Mouse (Mus musculus): ENCODE measurements at regions not wholly inside any gene's neighbourhood (a gene's known extent, or its start where the extent isn't known, plus 50 kb on each side); places are given as distances from the start of the nearest gene placed in this dataset.

- DNase-seq (ENCODE audit: low read depth, low spot score): no peak
These were observed 261.1 kb upstream of the Kcnq5 start for GRCm38 (mm10) chr1:22222836-22223235.

- DNase-seq (ENCODE audit: low read depth, low spot score): no peak
These were observed 250.1 kb upstream of the Kcnq5 start for GRCm38 (mm10) chr1:22211795-22212194.

DNA sequence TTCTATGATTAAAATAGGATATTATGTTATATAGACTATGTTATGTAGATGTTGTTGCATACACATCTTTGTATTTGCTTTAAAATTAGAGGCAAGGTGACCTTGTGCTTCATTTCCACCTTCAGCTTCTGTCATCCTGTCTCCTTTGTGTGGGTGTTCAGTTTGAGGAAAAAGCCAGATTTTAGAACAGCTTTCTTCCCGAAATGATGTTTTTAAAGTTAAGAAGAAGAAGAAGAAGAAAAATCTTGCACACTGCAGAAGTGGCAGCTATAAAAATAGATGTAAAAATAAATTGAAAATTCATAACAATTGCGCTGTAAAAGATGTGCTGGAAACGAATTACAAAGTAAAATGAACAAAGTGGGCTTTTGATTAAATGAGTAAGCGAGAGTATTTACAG, 249.5 kb upstream of the Kcnq5 start:
- no peak for DNase-seq (ENCODE audit: low read depth, low spot score)

- DNase-seq (ENCODE audit: low read depth, low spot score): no peak
These were observed 248.9 kb upstream of the Kcnq5 start for GRCm38 (mm10) chr1:22210621-22211020.

- no peak for DNase-seq (ENCODE audit: low read depth, low spot score)
These were observed 246.5 kb upstream of the Kcnq5 start for GRCm38 (mm10) chr1:22208287-22208686.

DNA sequence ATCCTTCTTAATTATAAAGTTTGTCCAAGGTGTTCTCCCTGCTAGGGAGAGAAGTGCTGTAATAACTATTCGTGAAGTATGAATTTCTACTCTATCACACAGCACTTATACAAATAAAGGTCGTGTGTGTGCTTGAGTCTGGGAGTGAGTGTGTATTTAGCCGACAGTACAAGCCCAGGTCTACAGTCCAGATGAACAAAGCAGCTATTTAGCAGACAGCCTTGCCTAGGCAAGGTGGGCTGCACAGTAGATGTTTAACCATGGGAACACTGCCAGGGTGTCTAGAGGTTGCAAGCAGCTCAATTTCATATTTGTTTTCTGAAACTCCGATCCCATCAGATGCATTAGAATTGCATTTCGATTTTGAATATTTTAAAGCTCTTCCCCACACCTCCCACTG, 245.2 kb upstream of the Kcnq5 start:
- no peak for DNase-seq (ENCODE audit: low read depth, low spot score)

GRCm38 (mm10) chr1:22167621-22168181, 206.0 kb upstream of the Kcnq5 start:
- DNase-seq (ENCODE audit: low read depth, low spot score): no peak

GRCm38 (mm10) chr1:22136571-22137122, 174.9 kb upstream of the Kcnq5 start:
- no peak for DNase-seq (ENCODE audit: low read depth, low spot score)

GRCm38 (mm10) chr1:22118266-22118772, 156.6 kb upstream of the Kcnq5 start:
- no peak for DNase-seq (ENCODE audit: low read depth, low spot score)

GRCm38 (mm10) chr1:22116466-22116865, 154.7 kb upstream of the Kcnq5 start:
- DNase-seq (ENCODE audit: low read depth, low spot score): no peak

- DNase-seq (ENCODE audit: low read depth, low spot score): peak; percentile 21
These were observed 143.8 kb upstream of the Kcnq5 start for GRCm38 (mm10) chr1:22105496-22105895.

DNA sequence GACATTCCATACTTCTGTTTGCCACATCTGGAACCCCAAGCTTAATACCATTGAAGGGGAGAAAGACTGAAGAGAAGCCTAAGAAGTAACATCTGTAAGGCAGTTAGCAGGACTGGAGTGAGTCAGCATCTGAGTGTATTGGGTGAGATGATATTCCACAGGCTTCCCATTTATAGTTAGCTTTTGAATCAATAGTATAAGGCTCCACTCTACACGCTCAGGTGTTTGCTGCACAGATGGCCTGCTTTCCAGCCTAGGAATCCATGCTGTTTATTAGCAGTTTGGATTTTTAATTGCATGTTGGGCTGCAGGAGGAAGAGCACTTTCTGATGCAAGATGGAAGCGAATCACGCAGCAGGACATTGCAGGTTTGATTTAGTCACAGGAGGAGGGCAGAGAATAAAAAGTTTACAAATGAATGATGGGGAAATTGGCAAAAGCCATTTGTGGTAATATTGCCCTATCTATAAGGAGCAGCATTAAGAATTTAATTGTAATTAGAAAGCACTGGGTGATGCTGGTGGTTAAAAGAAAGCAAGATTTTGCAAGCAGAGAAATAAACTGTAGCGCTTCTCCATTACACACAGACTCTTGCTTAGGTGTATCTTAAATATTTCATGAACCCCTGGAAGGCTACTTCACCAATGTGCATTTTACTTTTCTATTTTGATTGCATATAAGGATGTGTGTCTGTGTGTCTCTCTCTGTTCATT, 109.8 kb upstream of the Kcnq5 start:
- no peak for DNase-seq (ENCODE audit: low read depth, low spot score)

DNA sequence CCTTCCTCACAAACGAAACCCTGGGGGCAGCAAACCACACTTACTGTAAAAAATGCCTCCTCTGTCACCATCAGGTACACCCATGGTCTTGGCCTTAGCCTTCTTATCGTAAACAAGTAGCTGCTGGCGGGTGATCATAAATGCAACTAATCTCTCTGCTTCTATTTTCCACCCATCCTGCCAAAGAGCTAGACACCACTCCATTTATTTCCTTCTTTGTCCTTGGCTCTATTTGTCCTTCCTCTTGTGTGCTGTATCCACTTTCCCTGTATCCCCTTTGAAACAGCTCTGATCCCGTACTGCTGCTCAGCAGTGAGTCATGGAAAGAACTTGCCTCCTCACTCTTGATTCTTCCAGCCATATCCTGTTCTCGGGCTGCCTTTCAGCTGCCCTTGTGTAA, 108.3 kb upstream of the Kcnq5 start:
- DNase-seq (ENCODE audit: low read depth, low spot score): no peak
